Mouse (Mus musculus): ENCODE data around the gene Ptprn2.

The Ptprn2 gene

DNA sequence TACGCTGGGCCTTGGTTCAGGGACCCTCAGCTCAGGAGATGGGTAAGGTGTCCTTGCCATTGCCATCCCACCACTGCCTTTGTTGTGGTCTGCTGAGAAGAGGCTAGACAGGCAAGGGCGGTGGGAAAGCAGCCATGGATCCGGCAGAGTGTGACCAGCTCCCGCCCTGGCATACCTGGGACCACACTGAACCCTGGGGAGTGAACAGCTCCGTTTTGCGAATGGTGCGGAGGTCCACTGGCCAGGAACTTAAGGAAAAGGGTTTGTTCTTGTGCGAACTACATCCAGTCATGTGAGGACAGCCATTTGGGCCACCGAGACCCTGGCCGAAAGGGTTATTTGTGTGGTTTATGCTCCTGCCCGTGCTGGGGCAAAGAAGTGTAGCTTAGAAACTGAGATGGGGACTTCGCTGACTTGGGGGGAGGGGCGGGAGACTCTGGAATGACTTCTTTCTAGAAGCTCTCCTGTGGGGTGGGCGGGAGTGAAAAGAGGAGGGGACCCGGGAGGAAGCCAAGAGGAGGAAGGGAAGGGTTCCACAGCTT is 674.2 kb downstream of the Ptprn2 start:
- DNase-seq (ENCODE audit: low read depth, low spot score), result no peak

DNA sequence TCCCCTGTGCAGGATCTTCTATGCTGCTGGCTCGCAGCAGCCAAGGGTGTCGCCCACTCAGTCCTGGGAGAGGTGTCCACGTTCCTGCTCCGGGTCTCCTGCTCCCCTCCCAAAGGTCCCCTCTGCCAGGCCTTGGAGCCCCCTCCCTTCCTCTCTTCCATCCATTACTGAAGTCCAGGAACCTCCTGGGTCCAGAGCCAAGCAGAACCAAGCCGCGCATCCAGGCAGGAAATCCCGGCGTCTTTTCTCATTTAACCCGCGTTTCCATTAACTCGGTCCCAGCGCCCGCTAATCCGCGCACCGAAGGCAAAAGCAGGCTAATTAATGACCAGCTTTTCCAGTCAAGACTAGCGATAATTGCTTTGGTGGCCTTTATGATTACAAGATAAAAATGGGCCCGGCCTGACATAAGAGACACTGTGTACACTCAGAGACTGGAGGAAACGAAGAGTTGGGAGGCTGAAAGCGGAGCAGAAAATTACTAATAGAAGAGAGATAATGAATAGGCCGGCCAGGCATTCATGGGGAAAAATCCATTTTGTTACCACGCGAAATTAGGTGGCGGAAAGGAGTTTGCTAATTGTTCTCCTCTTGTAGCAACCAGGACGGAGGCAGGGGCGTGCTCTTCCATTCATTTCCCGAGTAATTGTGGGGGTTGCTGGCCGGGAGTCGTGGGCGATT is 674.8 kb downstream of the Ptprn2 start:
- DNase-seq (ENCODE audit: low read depth, low spot score), result no peak

DNA sequence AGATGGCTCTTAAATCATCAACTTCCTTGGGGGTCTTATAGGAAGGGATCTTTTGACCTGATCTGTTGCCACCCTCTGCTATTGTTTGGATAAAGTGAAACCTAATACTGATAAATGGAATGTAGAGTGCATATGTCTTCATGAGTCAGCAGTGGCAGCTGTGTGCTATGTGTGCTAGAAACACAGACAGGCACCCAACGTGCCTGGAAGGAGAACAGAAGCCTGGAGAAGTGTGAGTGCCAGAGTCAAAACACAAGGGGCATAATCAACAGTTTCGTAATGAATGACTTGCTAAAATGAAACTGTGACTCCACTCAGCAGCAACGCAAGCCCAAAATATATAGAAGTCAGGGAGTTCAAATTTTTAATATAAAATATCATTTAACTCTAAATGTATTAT is 676.7 kb downstream of the Ptprn2 start:
- no peak for DNase-seq (ENCODE audit: low read depth, low spot score)

DNA sequence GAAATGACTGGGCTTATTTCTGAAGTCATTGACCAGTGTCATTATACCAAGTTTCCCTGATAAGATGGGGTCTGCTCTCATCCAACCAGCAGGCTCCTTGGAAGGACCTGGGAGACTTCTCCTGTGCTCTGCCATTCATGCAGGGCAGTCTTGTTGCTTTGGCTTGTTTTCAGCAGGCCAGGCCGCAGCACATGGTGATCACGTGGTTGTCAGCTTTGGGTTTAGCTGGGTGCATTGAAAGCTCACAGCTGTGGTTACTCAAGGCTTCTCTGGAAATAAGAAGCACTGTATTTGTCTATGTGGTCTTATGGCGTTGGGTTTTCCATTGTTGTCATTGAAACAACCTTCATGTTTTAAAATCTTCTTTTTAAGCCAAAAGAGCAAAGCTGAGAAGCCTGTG is 678.3 kb downstream of the Ptprn2 start:
- no peak for DNase-seq (ENCODE audit: low read depth, low spot score)

DNA sequence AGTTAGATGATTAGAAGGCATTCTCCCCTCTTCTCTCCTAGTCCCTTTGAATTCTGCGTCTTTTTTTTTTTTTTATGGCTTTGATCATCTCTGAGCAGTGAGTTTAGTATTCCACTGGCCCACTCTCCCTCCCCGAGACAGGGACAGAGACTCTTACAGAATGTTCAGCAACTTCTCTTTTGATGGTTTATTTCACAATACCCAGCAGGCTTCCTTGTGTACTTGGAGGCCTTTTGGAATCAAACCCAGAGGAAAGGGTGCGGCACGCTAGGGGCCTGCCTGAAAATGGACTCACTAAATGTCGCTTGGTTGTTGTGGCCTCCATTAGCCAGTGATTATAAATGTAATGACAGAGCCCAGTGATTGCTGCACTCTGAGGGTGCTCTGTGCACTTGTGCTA is 680.7 kb downstream of the Ptprn2 start:
- no peak for DNase-seq (ENCODE audit: low read depth, low spot score)

DNA sequence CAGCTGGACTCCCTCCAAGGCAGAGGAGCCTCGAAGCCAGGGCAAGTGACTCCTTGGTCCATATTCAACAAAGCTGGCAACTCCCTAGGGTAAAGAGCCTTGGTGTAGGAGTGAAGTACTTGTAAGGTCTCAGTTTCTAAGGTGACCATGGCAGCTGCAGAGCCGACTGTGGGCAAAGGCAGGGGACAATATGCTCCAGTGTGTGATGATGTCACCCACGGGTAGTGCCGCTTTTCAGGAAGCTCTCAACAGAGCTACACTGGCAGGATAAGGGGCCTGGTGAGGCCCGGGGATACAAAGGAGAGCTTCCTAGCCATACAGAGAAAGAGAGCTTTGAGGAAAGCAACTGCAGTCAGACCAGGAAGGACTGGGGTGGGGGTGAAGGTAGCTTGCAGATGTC is 684.1 kb downstream of the Ptprn2 start:
- DNase-seq (ENCODE audit: low read depth, low spot score), result no peak

DNA sequence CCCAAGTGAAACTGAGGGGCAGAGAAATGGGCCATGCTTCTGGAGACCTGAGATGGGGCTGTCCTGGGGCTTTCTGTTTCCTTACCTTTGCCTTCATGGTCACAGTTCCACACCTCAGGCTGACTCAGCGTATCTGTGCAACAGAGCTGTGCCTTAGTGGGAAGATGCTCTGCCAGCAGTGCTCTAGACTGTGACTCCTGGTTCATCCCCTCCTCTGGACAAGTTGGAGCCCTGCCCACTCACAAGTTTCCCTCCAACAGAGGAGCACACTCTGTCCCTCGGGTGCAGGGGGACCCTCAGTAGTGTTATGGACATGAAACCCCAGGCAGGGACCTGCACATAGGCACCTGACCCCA is 687.0 kb downstream of the Ptprn2 start:
- DNase-seq (ENCODE audit: low read depth, low spot score), result no peak

DNA sequence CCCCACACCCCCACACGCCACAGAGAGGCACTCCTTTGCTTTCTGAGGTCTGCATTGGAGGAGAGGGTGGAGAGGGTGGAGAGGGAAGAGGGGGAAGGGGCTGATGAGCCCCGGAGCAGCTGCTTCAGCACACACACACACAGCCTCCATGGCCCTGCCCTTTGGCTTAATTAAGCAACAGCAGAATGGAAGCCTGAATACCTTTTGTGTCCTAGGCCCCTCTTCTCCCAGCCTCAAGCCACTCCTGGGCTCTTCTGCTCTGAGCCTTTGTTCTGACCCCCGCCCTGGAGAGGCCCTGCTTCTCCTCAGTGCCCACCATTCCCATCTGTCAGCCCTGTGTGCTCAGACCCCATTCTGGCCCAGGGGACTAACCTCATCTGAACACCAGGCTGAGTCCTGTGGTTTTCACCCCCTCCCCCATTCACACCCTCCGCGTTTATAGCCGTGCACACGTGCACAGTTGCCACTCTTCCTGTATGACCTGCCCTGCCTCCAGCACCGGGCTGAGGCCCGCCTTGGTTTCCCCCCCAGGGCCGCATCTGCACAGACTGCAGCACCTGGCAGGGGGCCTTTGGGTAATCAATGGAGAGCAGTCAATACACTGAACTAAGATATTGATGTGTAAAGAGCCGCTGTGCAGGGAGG is 687.5 kb downstream of the Ptprn2 start:
- DNase-seq (ENCODE audit: low read depth, low spot score), result no peak

DNA sequence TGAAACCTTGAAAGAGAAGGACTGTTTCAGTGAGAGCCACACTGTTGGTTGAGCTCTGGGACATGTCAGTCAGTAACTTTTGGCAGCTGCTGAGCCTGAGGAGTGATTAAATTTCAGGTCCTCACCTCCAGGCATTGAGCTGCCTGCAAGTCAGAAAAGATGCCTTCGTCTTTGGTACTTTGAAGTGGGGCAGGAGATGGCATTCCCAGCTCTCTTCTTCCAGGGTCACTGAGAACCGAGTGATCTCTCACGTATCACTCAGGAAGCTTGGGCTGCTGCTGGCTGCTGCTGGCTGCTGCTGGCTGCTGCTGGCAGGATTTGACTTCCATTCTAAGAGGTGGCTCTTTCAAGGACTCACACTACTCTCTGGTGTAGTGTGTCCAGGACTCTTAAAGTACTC is 688.7 kb downstream of the Ptprn2 start:
- no peak for DNase-seq (ENCODE audit: low read depth, low spot score)

DNA sequence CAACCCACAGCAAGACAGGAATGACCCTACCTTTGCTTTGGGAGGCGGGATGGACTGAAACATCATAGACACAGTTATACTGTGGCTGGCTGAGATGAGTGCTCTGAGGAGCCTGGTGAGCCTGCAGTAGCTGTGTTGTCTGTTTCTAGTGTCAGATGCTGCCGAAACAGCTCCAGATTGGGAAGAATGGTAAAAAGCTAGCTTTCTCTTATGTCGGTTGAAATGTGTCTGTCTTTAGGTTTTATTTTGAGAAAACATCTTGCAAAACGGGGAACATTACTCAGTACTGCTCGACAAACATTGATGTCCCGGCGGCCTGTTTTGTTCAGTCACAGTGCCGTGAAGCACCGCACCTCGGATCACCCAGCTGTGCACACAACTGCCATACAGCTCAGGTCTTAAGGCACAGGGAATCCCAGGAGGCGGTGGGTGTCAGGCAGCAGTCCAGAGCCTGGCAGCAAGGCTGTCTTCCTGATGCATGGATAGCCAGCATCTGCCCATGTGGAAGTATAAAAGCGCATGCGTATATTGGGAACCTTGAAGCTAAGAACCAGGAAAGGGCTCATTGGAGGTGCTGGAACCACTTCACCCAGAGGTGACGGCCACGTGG is 689.7 kb downstream of the Ptprn2 start:
- no peak for DNase-seq (ENCODE audit: low read depth, low spot score)

DNA sequence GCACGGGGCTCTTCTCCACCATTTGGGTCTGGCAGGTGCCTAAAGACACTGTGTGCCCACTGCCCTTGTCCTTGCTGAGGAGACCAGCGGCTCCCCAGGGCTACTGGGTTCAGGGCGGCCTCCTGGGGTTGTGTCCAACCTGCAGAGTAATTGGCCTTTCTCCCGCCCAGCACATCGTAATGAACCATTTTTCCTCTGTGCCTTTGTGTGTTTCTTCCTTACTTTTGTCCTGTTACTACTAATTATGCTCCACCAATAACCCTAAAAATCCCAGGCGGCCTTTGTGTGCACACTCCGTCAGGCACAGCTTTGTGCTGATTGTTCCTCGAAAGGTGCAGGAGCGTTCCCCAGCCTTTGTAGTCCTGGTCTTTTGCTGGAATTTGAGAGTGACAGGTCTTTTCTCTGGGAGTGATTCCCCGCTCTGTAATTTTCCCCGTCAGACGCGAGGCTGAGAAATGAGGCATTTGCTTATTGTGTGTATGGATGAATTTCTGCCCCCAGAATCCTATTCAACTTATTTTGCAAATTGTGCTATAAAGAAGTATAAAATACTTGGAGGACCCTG is 690.8 kb downstream of the Ptprn2 start:
- DNase-seq (ENCODE audit: low read depth, low spot score), result no peak

DNA sequence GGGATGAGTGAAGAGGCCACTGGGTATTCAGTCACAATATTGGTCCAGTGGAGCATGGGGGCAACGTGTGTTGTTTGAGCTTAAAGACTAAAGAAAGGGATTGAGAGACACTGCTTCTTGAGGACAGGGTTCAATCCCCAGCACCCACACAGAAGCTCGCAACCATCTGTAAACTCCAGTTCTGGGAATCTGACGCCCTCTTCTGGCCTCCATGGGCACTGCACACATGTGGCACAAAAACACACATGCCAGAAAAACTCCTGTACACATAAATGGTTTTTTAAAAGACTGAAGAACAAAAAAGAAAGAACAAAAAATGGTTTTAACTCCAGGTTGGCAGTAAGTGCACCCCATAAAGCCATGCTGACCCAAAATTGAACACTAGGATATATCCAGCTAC is 701.6 kb downstream of the Ptprn2 start:
- no peak for DNase-seq (ENCODE audit: low read depth, low spot score)

DNA sequence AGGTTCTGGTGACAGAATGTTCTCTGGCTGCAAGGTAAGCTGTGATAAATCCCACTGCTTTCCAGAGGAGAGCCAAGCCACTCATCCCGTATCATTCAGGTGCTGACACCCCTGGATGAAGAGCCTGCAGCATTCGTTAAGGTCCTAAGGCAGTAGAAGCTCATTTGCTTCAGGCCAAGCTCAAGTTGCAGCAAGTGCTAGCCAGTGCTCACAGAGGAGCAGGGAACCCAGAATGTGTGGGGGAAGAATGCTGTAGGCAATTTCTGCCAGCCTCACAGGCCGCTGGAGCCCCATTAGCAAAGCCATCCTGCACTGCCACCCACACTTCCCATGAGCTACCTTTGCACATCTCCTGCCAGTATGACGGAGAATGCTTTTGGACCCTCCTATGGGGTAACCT is 706.5 kb downstream of the Ptprn2 start:
- DNase-seq (ENCODE audit: low read depth, low spot score), result no peak

DNA sequence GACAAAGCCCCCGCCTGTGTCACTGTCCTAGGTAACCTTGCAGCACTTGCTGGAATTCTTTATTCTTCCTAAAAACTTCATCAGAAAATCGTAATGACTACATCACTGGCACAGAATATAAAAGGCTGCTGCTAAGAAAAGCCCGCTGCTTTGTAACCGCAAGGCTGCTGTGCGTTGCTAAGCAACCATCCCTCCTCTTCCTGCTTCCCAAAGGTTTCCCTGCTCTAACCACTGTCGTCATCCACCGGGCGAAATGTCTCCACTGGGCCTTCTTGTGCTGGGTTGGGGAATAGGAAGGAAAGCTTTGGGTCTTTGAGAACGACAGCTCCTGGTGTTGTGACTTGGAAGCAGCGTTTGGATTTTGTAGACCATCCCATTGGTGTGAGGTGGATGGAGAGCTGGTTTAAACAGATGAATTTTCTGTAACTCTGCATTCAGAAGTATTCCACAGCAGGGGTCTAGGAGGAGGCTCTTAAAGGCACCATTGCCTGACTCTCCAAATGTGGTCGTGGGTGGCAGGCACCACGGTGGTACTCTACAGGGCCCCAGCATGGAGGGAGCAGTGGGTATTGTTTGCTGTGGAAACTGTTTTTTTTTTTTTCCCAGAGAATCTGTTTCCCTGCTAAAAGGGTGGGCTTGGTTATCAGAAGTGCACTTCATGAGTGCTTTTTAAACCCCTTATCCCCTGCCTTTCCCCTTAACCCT is 711.4 kb downstream of the Ptprn2 start:
- no peak for DNase-seq (ENCODE audit: low read depth, low spot score)

DNA sequence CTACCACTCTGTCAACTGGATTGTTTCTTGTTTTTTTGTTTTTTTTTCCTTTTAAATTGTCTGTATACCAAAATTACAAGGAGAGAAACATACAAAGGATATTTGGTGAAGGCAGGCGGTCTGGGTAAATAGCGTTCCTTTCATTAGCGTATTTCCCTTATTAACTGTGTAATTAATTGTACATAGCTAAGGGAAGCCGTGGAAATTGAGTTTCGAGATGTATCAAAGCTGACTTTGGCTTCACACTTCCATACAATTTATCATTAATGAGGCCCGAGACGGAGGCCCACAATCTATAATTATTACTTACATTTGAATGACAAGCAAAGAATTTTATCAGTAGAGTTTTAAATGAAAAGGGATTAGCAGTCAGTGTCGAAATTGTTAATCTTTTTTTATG is 712.6 kb downstream of the Ptprn2 start:
- DNase-seq (ENCODE audit: low read depth, low spot score), result no peak

DNA sequence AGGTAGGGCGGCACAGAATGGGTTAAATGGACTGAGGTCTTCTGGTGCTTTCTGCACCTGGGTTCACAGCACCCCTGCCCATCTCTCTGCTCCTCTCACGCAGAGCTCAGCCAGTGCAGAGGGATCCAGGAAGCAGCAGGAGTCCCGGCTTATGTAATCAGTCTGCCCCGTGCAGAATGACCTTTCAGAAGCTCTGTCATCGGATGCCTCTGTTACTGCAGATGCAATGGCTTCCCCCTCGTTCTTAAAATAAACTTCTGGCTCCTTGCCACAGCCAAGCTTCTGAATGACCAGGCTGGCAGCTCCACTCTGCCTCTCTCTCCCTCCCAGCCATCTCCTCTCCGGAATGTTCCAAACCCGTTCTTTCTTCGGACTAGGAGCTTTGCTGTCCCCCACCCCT is 714.6 kb downstream of the Ptprn2 start:
- DNase-seq (ENCODE audit: low read depth, low spot score), result peak; percentile 96

DNA sequence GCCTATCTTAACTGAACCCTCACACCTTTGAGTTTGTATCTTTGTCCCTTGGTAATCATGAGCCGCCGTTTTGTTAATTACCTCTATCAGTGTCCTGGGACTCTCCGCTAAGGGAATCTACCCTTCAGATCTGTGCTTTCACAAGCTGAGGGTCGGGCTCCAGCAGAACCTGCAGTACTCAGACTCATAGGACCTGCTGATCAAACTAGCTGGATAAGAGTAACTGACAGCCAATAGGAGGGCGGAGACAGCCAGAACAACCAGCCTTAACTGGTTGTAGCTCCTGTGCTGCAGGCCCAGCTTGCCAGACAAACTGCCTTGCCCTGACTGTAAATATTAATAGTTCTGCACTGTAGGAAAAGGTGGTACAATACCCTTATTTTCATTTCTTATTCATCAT is 715.1 kb downstream of the Ptprn2 start:
- DNase-seq (ENCODE audit: low read depth, low spot score), result peak; percentile 36

DNA sequence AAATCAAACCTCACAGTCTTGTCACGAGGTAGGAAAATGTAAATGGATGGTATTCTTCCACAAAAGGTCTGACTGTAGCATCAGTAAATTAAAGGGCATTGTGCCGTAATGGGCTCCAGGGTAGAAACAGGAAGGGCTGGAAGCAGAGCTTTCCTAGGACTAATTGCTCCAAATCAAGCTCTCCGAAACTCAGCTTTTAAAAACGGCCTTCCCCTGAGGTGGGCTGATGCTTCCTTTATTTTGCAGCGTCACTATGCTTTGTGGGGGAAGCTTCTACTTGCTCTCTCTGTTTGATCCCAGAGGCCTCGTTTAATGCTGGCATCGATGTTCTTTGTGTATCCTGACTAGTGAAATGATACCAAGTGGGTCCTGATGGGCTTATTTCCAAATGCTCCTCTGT is 718.0 kb downstream of the Ptprn2 start:
- DNase-seq (ENCODE audit: low read depth, low spot score), result no peak

DNA sequence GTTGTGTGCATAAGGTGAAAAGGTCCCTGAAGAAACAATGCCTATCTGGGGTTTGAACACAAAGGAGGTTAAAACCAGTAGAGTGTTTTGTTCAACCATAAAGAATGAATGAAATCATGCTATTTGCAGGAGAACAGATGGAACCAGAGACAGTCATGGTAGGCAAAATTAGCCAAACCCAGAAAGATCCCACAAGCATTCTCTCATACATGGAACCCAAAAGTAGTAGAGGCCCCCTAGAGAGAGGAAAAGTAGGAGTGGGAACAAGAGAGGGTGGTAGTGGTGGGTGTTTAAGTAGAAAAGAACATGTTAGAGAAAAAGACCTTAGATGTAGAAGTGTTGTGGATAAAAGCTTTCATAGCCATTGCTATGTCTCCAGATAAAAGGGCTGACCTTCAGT is 719.4 kb downstream of the Ptprn2 start:
- no peak for DNase-seq (ENCODE audit: low read depth, low spot score)

DNA sequence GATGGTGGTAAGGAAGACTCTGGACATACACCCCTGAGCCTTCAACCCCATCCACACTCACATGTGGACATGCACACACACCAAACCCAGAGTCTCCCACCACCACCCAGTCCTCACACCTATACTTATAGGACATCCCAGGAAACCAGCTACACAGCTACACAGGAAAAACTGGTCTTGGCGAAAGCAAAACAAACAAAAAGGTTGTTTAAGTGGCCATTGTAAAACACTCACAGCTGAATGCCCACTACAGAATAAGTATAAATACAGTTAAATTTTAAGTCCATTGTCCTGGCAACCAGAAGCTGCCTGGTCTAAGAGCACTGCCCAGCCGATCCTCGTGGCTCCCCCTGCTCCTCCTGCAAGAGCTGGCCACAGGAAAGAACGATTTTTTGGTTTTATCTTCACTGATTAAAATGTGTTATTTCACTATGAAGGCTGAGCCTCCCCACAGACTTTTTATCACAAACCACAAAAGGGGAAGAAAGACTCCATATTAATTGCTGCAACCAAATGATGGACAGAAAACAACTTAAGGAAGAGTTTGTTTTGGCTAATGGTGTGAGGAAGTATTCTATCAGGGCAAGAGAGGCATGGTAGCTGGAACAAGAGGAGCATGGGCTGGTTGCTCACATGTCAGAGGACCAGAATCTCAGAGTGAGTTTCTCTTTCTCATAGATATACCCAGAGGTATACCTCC is 722.1 kb downstream of the Ptprn2 start:
- no peak for DNase-seq (ENCODE audit: low read depth, low spot score)

DNA sequence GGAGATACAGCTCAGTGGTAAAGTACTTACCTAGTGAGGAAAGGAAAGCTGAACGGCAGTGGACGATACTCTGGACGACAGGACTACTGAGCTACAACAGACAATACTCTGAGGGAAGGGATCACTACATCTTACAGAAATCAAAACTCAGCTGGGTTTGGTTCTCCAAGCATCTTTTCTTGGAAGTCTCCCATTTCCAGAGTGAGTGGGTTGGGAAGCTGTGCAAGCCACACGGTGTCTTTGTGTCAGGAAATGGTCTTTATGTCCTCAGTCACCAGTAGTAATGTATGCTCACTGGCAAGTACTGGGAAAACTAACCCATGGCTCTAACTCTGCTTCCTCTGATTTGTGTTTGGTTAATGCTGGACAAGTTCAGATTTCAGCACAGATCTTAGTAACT is 724.9 kb downstream of the Ptprn2 start:
- DNase-seq (ENCODE audit: low read depth, low spot score), result no peak

DNA sequence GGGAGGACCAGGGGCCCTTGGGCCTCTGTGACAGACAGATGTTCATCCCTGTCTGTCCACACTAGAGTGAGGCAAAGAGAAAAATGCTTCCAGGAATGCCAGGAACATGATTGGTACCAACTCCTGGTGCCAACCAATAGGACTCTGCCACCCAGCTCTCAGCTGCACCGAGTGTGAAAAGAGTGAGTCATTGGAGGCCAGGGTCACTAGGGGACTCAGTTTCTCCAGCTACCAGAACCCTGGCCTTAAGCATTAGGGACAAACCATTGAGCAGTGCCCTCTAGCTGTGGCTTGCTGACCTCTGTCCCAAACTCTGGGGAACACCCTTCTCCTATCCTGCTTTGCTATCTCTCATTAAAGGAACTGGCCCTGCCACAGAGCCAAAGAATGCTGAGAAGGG is 728.0 kb downstream of the Ptprn2 start:
- DNase-seq (ENCODE audit: low read depth, low spot score), result no peak
